Mouse (Mus musculus) ES-E14 (cell line): ENCODE data around the gene Nfatc2.

ENCODE experiments used
- CHD2 ChIP-seq: IDR thresholded peaks from 2 replicates; pipeline ENCODE4 v1.6.1; 2014; ENCODE audit warnings: mild to moderate bottlenecking, low read depth, low read length, inconsistent platforms
- HCFC1 ChIP-seq: IDR thresholded peaks from 2 replicates; pipeline ENCODE4 v1.6.1; 2012; ENCODE audit warnings: low read length, inconsistent platforms, borderline replicate concordance; ENCODE audit not compliant: insufficient read depth
- MAFK ChIP-seq: IDR thresholded peaks from 2 replicates; pipeline ENCODE4 v1.6.1; 2014; ENCODE audit warnings: mild to moderate bottlenecking, low read depth, low read length, inconsistent platforms; ENCODE audit not compliant: insufficient read depth
- ZC3H11A ChIP-seq: IDR thresholded peaks from 2 replicates; pipeline ENCODE4 v1.6.1; 2012; ENCODE audit warnings: low read depth, mild to moderate bottlenecking, inconsistent platforms, low read length, borderline replicate concordance
- ZNF384 ChIP-seq: IDR thresholded peaks from 2 replicates; pipeline ENCODE4 v1.6.1; 2012; ENCODE audit warnings: low read depth, low read length, inconsistent platforms

DNA sequence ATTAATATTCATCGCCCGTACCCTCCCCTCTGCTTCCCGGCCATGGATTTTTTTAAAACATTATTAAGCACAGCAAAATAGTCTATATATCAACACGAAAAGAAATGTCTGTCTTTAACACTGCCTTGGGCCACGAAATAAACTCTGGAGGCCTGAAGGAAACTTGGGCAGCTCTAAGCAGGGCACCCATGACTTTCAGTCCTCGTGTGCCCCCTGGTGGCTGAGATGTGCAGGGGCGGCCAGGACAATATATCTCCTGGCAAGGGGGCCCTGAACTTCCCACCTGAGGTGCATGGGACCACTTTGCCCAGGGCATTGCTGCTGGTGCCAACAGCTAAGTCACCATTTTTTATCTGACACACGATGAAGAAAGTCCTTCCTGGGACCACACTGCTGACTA lies 27.3 kb upstream of the Nfatc2 start:
- TF ChIP-seq CHD2 = no peak
- no peak for TF ChIP-seq MAFK
- no peak for TF ChIP-seq ZNF384
- TF ChIP-seq ZC3H11A = peak; percentile 93; the same call in 1 of the 2 replicates
- no peak for TF ChIP-seq HCFC1
